Mouse (Mus musculus): ENCODE results near the gene Ube2j1. TPM values are rescaled to one million over a fixed set of nuclear protein-coding genes. Genes with fewer than 3 reads are reported as not detected.
A peak's percentile ranks its signal among the peaks of the same experiment; 100 is the strongest.

The Ube2j1 gene
- polyA plus RNA-seq, 1 experiment from 2014 or later: 30.2 TPM

GRCm38 (mm10) chr4:33018361-33018999 lies 12.7 kb upstream of the Ube2j1 start:
- Histone ChIP-seq H3K27me3 (ENCODE audit: control insufficient read depth, insufficient read depth, low read length) (no peaks in the 10 kb centered on the region), H3K4me3 (ENCODE audit: control insufficient read depth in 1 of 2, insufficient read depth in 1 of 2, low read depth in 1 of 2, low read length in 2 of 2) (no peak overlapping the region), H3K27ac (replicated peaks in 1 of 2; ENCODE audit: control insufficient read depth in 1 of 2, insufficient read depth in 1 of 2, low read depth in 2 of 2, low read length in 2 of 2) (no peak overlapping the region), H3K9ac (ENCODE audit: low read length) (no peak overlapping the region), H3K4me2 (ENCODE audit: low read length) (no peak overlapping the region), H3K36me3 (ENCODE audit: control insufficient read depth, insufficient read depth, low read length) (peaks cover 32% of the 10 kb centered on the region), H3K9me3 (ENCODE audit: control insufficient read depth, low read length) (no peaks in the 10 kb centered on the region), H3K4me1 (ENCODE audit: control insufficient read depth in 2 of 2, insufficient read depth in 2 of 2, low read length in 2 of 2) (no peaks in the 10 kb centered on the region)
- 44% methylated on average over 9 of the region's 9 CpGs for WGBS
- no peak for ATAC-seq (ENCODE audit: insufficient number of reproducible peaks, insufficient read depth, low FRiP score, low read depth)

GRCm38 (mm10) chr4:33024420-33024819 lies 6.8 kb upstream of the Ube2j1 start:
- ATAC-seq (ENCODE audit: insufficient number of reproducible peaks, insufficient read depth, low FRiP score, low read depth): no peak; the same call in 1 of the 2 replicates
- WGBS: 35% methylated on average over 8 of the region's 8 CpGs
- Histone ChIP-seq H3K4me1 (ENCODE audit: control insufficient read depth in 2 of 2, insufficient read depth in 2 of 2, low read length in 2 of 2) (no peaks in the 10 kb centered on the region; a peak in 1 of 4 replicates), H3K36me3 (ENCODE audit: control insufficient read depth, insufficient read depth, low read length) (peaks cover 18% of the 10 kb centered on the region), H3K27me3 (ENCODE audit: control insufficient read depth, insufficient read depth, low read length) (no peaks in the 10 kb centered on the region), H3K9ac (ENCODE audit: low read length) (no peak overlapping the region), H3K4me3 (ENCODE audit: control insufficient read depth in 1 of 2, insufficient read depth in 1 of 2, low read depth in 1 of 2, low read length in 2 of 2) (no peak overlapping the region), H3K9me3 (ENCODE audit: control insufficient read depth, low read length) (no peaks in the 10 kb centered on the region), H3K27ac (replicated peaks in 1 of 2; ENCODE audit: control insufficient read depth in 1 of 2, insufficient read depth in 1 of 2, low read depth in 2 of 2, low read length in 2 of 2) (no peak overlapping the region), H3K4me2 (ENCODE audit: low read length) (no peak overlapping the region)

- no peak overlapping the region for H3K4me3 ChIP-seq (ENCODE audit: control insufficient read depth in 1 of 2, insufficient read depth in 1 of 2, low read depth in 1 of 2, low read length in 2 of 2)
- 90% methylated on average over 7 of the region's 7 CpGs for WGBS
Observed at GRCm38 (mm10) chr4:33029104-33029503, 2.1 kb upstream of the Ube2j1 start.

GRCm38 (mm10) chr4:33030264-33031194 lies 687 bp upstream of the Ube2j1 start:
- H3K27ac ChIP-seq (replicated peaks in 1 of 2; ENCODE audit: control insufficient read depth in 1 of 2, insufficient read depth in 1 of 2, low read depth in 2 of 2, low read length in 2 of 2): peak overlapping the region; percentile 58 to 92
- peaks cover 0 to 17% of the 10 kb centered on the region in 2 experiments; a peak in 3 of 4 replicates for H3K4me1 ChIP-seq (ENCODE audit: control insufficient read depth in 2 of 2, insufficient read depth in 2 of 2, low read length in 2 of 2)
- H3K36me3 ChIP-seq (ENCODE audit: control insufficient read depth, insufficient read depth, low read length): peaks cover 4% of the 10 kb centered on the region
- 4% methylated on average over 55 of the region's 55 CpGs for WGBS
- peak overlapping the region; percentile 95 for H3K9ac ChIP-seq (ENCODE audit: low read length)
- peak overlapping the region; percentile 76 for H3K4me2 ChIP-seq (ENCODE audit: low read length)
- H3K4me3 ChIP-seq (ENCODE audit: control insufficient read depth in 1 of 2, insufficient read depth in 1 of 2, low read depth in 1 of 2, low read length in 2 of 2): peak overlapping the region; percentile 80 to 83
- H3K27me3 ChIP-seq (ENCODE audit: control insufficient read depth, insufficient read depth, low read length): no peaks in the 10 kb centered on the region
- peak; percentile 77 for ATAC-seq (ENCODE audit: insufficient number of reproducible peaks, insufficient read depth, low FRiP score, low read depth)
- H3K9me3 ChIP-seq (ENCODE audit: control insufficient read depth, low read length): peaks cover 4% of the 10 kb centered on the region

More at GRCm38 (mm10) chr4:33029104-33029503, 2.1 kb upstream of the Ube2j1 start:
- Histone ChIP-seq H3K27ac (replicated peaks in 1 of 2; ENCODE audit: control insufficient read depth in 1 of 2, insufficient read depth in 1 of 2, low read depth in 2 of 2, low read length in 2 of 2) (no peak overlapping the region), H3K27me3 (ENCODE audit: control insufficient read depth, insufficient read depth, low read length) (no peaks in the 10 kb centered on the region), H3K4me2 (ENCODE audit: low read length) (no peak overlapping the region), H3K36me3 (ENCODE audit: control insufficient read depth, insufficient read depth, low read length) (peaks cover 4% of the 10 kb centered on the region), H3K9ac (ENCODE audit: low read length) (no peak overlapping the region), H3K4me1 (ENCODE audit: control insufficient read depth in 2 of 2, insufficient read depth in 2 of 2, low read length in 2 of 2) (peaks cover 0 to 17% of the 10 kb centered on the region in 2 experiments), H3K9me3 (ENCODE audit: control insufficient read depth, low read length) (no peaks in the 10 kb centered on the region)
- no peak for ATAC-seq (ENCODE audit: insufficient number of reproducible peaks, insufficient read depth, low FRiP score, low read depth)

GRCm38 (mm10) chr4:33032045-33032444 lies 829 bp downstream of the Ube2j1 start:
- H3K9me3 ChIP-seq (ENCODE audit: control insufficient read depth, low read length): peaks cover 5% of the 10 kb centered on the region
- H3K27me3 ChIP-seq (ENCODE audit: control insufficient read depth, insufficient read depth, low read length): no peaks in the 10 kb centered on the region
- peak overlapping the region; percentile 95 for H3K9ac ChIP-seq (ENCODE audit: low read length)
- H3K4me2 ChIP-seq (ENCODE audit: low read length): peak overlapping the region; percentile 76
- WGBS: 27% methylated on average over 4 of the region's 4 CpGs
- peaks cover 0 to 17% of the 10 kb centered on the region in 2 experiments; a peak in 3 of 4 replicates for H3K4me1 ChIP-seq (ENCODE audit: control insufficient read depth in 2 of 2, insufficient read depth in 2 of 2, low read length in 2 of 2)
- ATAC-seq (ENCODE audit: insufficient number of reproducible peaks, insufficient read depth, low FRiP score, low read depth): no peak
- peaks cover 6% of the 10 kb centered on the region for H3K36me3 ChIP-seq (ENCODE audit: control insufficient read depth, insufficient read depth, low read length)
- peak overlapping the region; percentile 80 to 83 for H3K4me3 ChIP-seq (ENCODE audit: control insufficient read depth in 1 of 2, insufficient read depth in 1 of 2, low read depth in 1 of 2, low read length in 2 of 2)
- H3K27ac ChIP-seq (replicated peaks in 1 of 2; ENCODE audit: control insufficient read depth in 1 of 2, insufficient read depth in 1 of 2, low read depth in 2 of 2, low read length in 2 of 2): peak overlapping the region in 1 of 2 experiments; percentile 92; a peak in 2 of 4 replicates

- Histone ChIP-seq H3K27me3 (ENCODE audit: control insufficient read depth, insufficient read depth, low read length) (no peaks in the 10 kb centered on the region), H3K9ac (ENCODE audit: low read length) (no peak overlapping the region), H3K4me3 (ENCODE audit: control insufficient read depth in 1 of 2, insufficient read depth in 1 of 2, low read depth in 1 of 2, low read length in 2 of 2) (no peak overlapping the region), H3K9me3 (ENCODE audit: control insufficient read depth, low read length) (peaks cover 5% of the 10 kb centered on the region), H3K4me2 (ENCODE audit: low read length) (no peak overlapping the region), H3K4me1 (ENCODE audit: control insufficient read depth in 2 of 2, insufficient read depth in 2 of 2, low read length in 2 of 2) (peaks cover 0 to 17% of the 10 kb centered on the region in 2 experiments; a peak in 3 of 4 replicates), H3K36me3 (ENCODE audit: control insufficient read depth, insufficient read depth, low read length) (peaks cover 12% of the 10 kb centered on the region), H3K27ac (replicated peaks in 1 of 2; ENCODE audit: control insufficient read depth in 1 of 2, insufficient read depth in 1 of 2, low read depth in 2 of 2, low read length in 2 of 2) (no peak overlapping the region)
- ATAC-seq (ENCODE audit: insufficient number of reproducible peaks, insufficient read depth, low FRiP score, low read depth): no peak
- 56% methylated on average over 6 of the region's 6 CpGs for WGBS
Observed at GRCm38 (mm10) chr4:33033515-33033914, 2.3 kb downstream of the Ube2j1 start.

- Histone ChIP-seq H3K27me3 (ENCODE audit: control insufficient read depth, insufficient read depth, low read length) (no peaks in the 10 kb centered on the region), H3K4me3 (ENCODE audit: control insufficient read depth in 1 of 2, insufficient read depth in 1 of 2, low read depth in 1 of 2, low read length in 2 of 2) (no peak overlapping the region), H3K9ac (ENCODE audit: low read length) (no peak overlapping the region), H3K4me2 (ENCODE audit: low read length) (no peak overlapping the region), H3K9me3 (ENCODE audit: control insufficient read depth, low read length) (peaks cover 5% of the 10 kb centered on the region), H3K27ac (replicated peaks in 1 of 2; ENCODE audit: control insufficient read depth in 1 of 2, insufficient read depth in 1 of 2, low read depth in 2 of 2, low read length in 2 of 2) (no peak overlapping the region), H3K36me3 (ENCODE audit: control insufficient read depth, insufficient read depth, low read length) (peaks cover 74% of the 10 kb centered on the region), H3K4me1 (ENCODE audit: control insufficient read depth in 2 of 2, insufficient read depth in 2 of 2, low read length in 2 of 2) (no peaks in the 10 kb centered on the region)
- no peak for ATAC-seq (ENCODE audit: insufficient number of reproducible peaks, insufficient read depth, low FRiP score, low read depth)
- WGBS: 80% methylated on average over 4 of the region's 4 CpGs
Observed at GRCm38 (mm10) chr4:33039826-33040225, 8.6 kb downstream of the Ube2j1 start.

All from heart, embryonic 14.5 days (tissue).